Mouse (Mus musculus) kidney, embryonic 16.5 days (tissue): ENCODE data around the gene Top3a. TPM values are rescaled to one million over a fixed set of nuclear protein-coding genes. Genes with fewer than 3 reads are reported as not detected.

Source experiments
- ATAC-seq: fragments of 200-750 bp; cut with Nextera tagmentation; 2 replicates; pipeline ENCODE4 v1.8.0; 2017; ENCODE audit warnings: moderate TSS enrichment; ENCODE audit not compliant: low FRiP score, low TSS enrichment
- H3K27ac ChIP-seq: fragments of 300-500 bp; sonication (generic); 2 replicates; pipeline ENCODE4 v1.5.1; 2014; ENCODE audit warnings: low read length
- H3K27me3 ChIP-seq: fragments of 300-500 bp; sonication (generic); 2 replicates; pipeline ENCODE4 v1.6.1; 2014; ENCODE audit warnings: low read length, control low read depth, mixed read lengths; ENCODE audit not compliant: insufficient read depth
- H3K36me3 ChIP-seq: fragments of 300-500 bp; sonication (generic); 2 replicates; pipeline ENCODE4 v1.6.1; 2014; ENCODE audit warnings: low read length, control low read depth, mixed read lengths; ENCODE audit not compliant: insufficient read depth
- H3K4me1 ChIP-seq: fragments of 300-500 bp; sonication (generic); 2 replicates; pipeline ENCODE4 v1.6.1; 2014; ENCODE audit warnings: low read length, control low read depth, mixed read lengths; ENCODE audit not compliant: insufficient read depth
- H3K4me2 ChIP-seq: fragments of 300-500 bp; sonication (generic); replicated peaks from 2 replicates; pipeline ENCODE4 v1.6.1; 2014; ENCODE audit warnings: low read depth, low read length
- H3K4me3 ChIP-seq: fragments of 300-500 bp; sonication (generic); 2 replicates; pipeline ENCODE4 v1.5.1; 2014; ENCODE audit warnings: mild to moderate bottlenecking, low read length
- H3K9ac ChIP-seq: fragments of 300-500 bp; sonication (generic); replicated peaks from 2 replicates; pipeline ENCODE4 v1.6.1; 2014; ENCODE audit warnings: low read length
- H3K9me3 ChIP-seq: fragments of 300-500 bp; sonication (generic); 2 replicates; pipeline ENCODE4 v1.6.1; 2016; ENCODE audit warnings: low read length, control low read depth
- WGBS: fragments of 180-500 bp; shearing (Covaris S2); extraction: QIAGEN DNeasy Blood & Tissue Kit; methylation state at CpG from one replicate; pipeline ENCODE4 v1.1.7; 2014; 5-methylcytosine and 5-hydroxymethylcytosine counted together
- microRNA-seq: library from miRNA; unstranded; fragments of <30 nt; microRNA quantifications from one replicate; pipeline ENCODE4, GENCODE M21; 2016
- polyA plus RNA-seq: library from polyadenylated mRNA; unstranded; fragments of >200 nt; fragmentation: Nextera tagmentation; extraction: Ambion mirVana; gene quantifications from 2 replicates; pipeline ENCODE4 v1.2.1, GENCODE M21; 2015

Top3a gene
- polyA plus RNA-seq, 1 experiment from 2014 or later: 17.1 TPM

DNA sequence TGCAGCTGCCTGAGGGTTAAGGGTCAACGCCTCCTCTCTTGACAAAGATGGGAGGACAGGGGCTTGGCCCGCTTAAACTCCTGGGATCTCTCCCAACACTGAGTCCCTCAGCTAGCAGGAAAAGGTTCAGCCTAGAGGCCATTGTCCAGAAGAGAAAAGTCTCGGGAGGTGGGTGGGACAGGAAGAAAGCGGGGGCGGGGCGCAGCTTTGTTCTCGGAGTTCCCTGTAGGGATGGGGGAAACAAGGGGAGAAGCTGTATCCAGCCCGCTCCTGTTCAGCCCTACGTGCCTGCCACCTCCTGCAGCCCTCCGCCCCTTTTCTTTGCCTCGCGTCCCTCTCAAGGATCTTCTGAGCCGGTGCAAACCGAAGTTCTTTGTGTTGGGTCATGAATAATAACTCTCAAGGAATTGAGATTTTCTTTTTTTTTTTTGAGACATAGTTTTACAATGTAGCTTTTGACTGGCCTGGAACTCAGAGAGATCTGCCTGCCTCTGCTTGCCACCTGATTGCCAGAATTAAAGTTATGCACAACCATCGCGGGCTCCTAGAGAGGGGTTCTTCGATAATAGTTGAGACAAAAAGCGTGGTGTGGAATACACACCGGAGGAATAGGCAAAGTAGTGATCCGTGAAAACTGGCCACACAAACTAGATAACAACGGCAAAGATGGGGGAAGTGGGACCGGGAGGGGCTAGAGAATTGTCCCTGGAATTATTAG lies 78.2 kb downstream of the Top3a start:
- ATAC-seq: peak; percentile 75
- H3K27me3 ChIP-seq: no peaks in the 10 kb centered on the region
- no peaks in the 10 kb centered on the region for H3K9me3 ChIP-seq
- peak overlapping the region; percentile 91 for H3K4me3 ChIP-seq
- H3K9ac ChIP-seq: peak overlapping the region; percentile 91
- H3K4me2 ChIP-seq: peak overlapping the region; percentile 83
- peaks cover 26% of the 10 kb centered on the region for H3K4me1 ChIP-seq
- H3K27ac ChIP-seq: peak overlapping the region; percentile 93
- 2% methylated on average over 22 of the region's 22 CpGs for WGBS
- no peaks in the 10 kb centered on the region for H3K36me3 ChIP-seq

GRCm38 (mm10) chr11:60697561-60697960 lies 79.6 kb downstream of the Top3a start:
- no peak overlapping the region for H3K4me3 ChIP-seq
- no peak overlapping the region for H3K4me2 ChIP-seq
- no peaks in the 10 kb centered on the region for H3K9me3 ChIP-seq
- no peaks in the 10 kb centered on the region for H3K27me3 ChIP-seq
- H3K27ac ChIP-seq: no peak overlapping the region
- WGBS: 81% methylated on average over 2 of the region's 2 CpGs
- no peak for ATAC-seq
- no peaks in the 10 kb centered on the region for H3K36me3 ChIP-seq
- H3K9ac ChIP-seq: no peak overlapping the region
- peaks cover 26% of the 10 kb centered on the region for H3K4me1 ChIP-seq

DNA sequence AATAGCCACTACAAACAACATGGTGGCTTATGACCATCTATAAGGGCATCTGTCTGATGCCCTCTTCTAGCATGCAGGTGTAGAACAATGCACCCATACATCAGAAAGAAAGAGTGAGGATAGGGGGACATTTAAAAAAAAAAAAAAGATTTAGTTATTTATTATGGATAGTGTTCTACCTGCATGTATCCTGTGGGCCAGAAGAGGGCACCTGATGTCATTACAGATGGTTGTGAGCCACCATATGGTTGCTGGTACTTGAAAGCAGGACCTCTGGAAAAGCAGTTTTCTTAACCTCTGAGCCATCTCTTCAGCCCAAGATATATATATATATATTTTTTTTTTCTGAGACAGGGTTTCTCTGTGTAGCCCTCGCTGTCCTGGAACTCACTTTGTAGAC lies 81.0 kb downstream of the Top3a start:
- H3K4me2 ChIP-seq: no peak overlapping the region
- peaks cover 17% of the 10 kb centered on the region for H3K4me1 ChIP-seq
- no peak overlapping the region for H3K27ac ChIP-seq
- no peaks in the 10 kb centered on the region for H3K36me3 ChIP-seq
- no peak overlapping the region for H3K9ac ChIP-seq
- 71% methylated on average over 1 of the region's 1 CpGs for WGBS
- no peak overlapping the region for H3K4me3 ChIP-seq
- H3K27me3 ChIP-seq: no peaks in the 10 kb centered on the region
- H3K9me3 ChIP-seq: no peaks in the 10 kb centered on the region
- ATAC-seq: no peak

Small RNAs within 50 kb of the gene (microRNA-seq; reads per million reads assigned to microRNA genes)
- gene Mir5100: 1.6 reads per million, percentile 3 among the genes with 10 or more reads in this experiment

Other genes starting within 250 kb of the Top3a start
- gene Alkbh5, start 241.0 kb downstream of the Top3a start, polyA plus RNA-seq: 34.5 and 34.8 TPM in 2 replicates
- 61.7 and 63.6 TPM in 2 replicates for gene Llgl1, start 77.6 kb downstream of the Top3a start, polyA plus RNA-seq
- gene Flii, start 50.1 kb downstream of the Top3a start, polyA plus RNA-seq: 93.7 and 94.3 TPM in 2 replicates
- gene Mief2, start 49.0 kb downstream of the Top3a start, polyA plus RNA-seq: 16.2 and 17.2 TPM in 2 replicates
- 6.6 and 7.6 TPM in 2 replicates for gene Smcr8, start 159 bp upstream of the Top3a start, polyA plus RNA-seq
- 79.4 and 84.6 TPM in 2 replicates for gene Shmt1, start 34.4 kb upstream of the Top3a start, polyA plus RNA-seq
- 41.7 and 42.8 TPM in 2 replicates for gene Dhrs7b, start 53.3 kb upstream of the Top3a start, polyA plus RNA-seq
- 72.0 and 79.6 TPM in 2 replicates for gene Tmem11, start 101.9 kb upstream of the Top3a start, polyA plus RNA-seq
- gene Natd1, start 137.4 kb upstream of the Top3a start, polyA plus RNA-seq: 29.9 and 31.2 TPM in 2 replicates
- 138 and 142 TPM in 2 replicates for gene Map2k3, start 154.7 kb upstream of the Top3a start, polyA plus RNA-seq
- 0.30 and 0.32 TPM in 2 replicates for gene Kcnj12, start 245.2 kb upstream of the Top3a start, polyA plus RNA-seq